Mouse (Mus musculus) heart, embryonic 16.5 days (tissue): Measurements from ENCODE around the gene Tmc1. TPM values are rescaled to one million over a fixed set of nuclear protein-coding genes. Genes with fewer than 3 reads are reported as not detected.

Experiments
- ATAC-seq: fragments of 200-750 bp; cut with Nextera tagmentation; replicated peaks from 2 replicates; pipeline ENCODE4 v1.8.0; 2017; ENCODE audit warnings: moderate number of reproducible peaks; ENCODE audit not compliant: insufficient read depth, low FRiP score; ENCODE audit errors: extremely low read depth
- H3K27ac ChIP-seq: fragments of 300-500 bp; sonication (generic); 2 replicates; pipeline ENCODE4 v1.5.1; 2014; ENCODE audit warnings: mild to moderate bottlenecking, low read length, control low read depth, moderate library complexity
- H3K27me3 ChIP-seq: fragments of 300-500 bp; sonication (generic); 2 replicates; pipeline ENCODE4 v1.6.1; 2014; ENCODE audit warnings: low read length, mixed read lengths; ENCODE audit not compliant: control insufficient read depth, insufficient read depth
- H3K36me3 ChIP-seq: fragments of 300-500 bp; sonication (generic); 2 replicates; pipeline ENCODE4 v1.6.1; 2014; ENCODE audit not compliant: control insufficient read depth, insufficient read depth
- H3K4me1 ChIP-seq: fragments of 300-500 bp; sonication (generic); 2 replicates; pipeline ENCODE4 v1.6.1; 2014; ENCODE audit warnings: low read length, mixed read lengths; ENCODE audit not compliant: control insufficient read depth, insufficient read depth
- H3K4me2 ChIP-seq: fragments of 300-500 bp; sonication (generic); 2 replicates; pipeline ENCODE4 v1.6.1; 2014; ENCODE audit warnings: low read depth, mild to moderate bottlenecking, control low read depth, low read length
- H3K4me3 ChIP-seq: fragments of 300-500 bp; sonication (generic); 2 replicates; pipeline ENCODE4 v1.5.1; 2014; ENCODE audit warnings: mild to moderate bottlenecking, control low read depth, low read length
- H3K9ac ChIP-seq: fragments of 300-500 bp; sonication (generic); 2 replicates; pipeline ENCODE4 v1.6.1; 2014; ENCODE audit warnings: low read length, control low read depth
- H3K9me3 ChIP-seq: fragments of 300-500 bp; sonication (generic); replicated peaks from 2 replicates; pipeline ENCODE4 v1.6.1; 2016; ENCODE audit warnings: low read length; ENCODE audit not compliant: control insufficient read depth
- WGBS: fragments of 180-500 bp; shearing (Covaris S2); extraction: QIAGEN DNeasy Blood & Tissue Kit; methylation state at CpG from one replicate; pipeline ENCODE4 v1.1.7; 2014; 5-methylcytosine and 5-hydroxymethylcytosine counted together
- polyA plus RNA-seq: library from polyadenylated mRNA; unstranded; fragments of >200 nt; fragmentation: Nextera tagmentation; extraction: Ambion mirVana; gene quantifications from 2 replicates; pipeline ENCODE4 v1.2.1, GENCODE M21; 2015

The Tmc1 gene
- polyA plus RNA-seq, 1 experiment from 2014 or later, result not detected

DNA sequence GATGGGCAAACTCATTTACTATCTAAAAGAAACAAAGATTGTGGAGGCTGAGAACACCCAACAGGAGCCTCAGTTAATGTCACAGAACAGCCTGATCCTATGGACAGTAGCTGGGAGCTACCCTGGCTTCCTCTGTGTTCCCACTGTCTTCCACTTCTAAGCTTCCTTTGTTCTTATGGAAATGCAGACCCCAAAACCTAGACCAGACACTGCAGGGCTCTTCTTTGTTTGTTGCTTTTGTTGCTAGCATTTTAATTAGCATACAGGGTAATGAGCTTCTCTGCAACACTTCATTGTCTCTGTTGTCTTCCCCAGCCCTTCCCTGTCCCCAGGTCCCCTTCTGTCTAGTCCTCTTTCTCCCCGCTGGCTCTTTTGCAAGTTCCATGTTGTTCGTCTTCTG lies 116.6 kb downstream of the Tmc1 start:
- Histone ChIP-seq H3K27me3 (no peaks in the 10 kb centered on the region), H3K9ac (no peak overlapping the region), H3K4me2 (no peak overlapping the region), H3K4me1 (no peaks in the 10 kb centered on the region), H3K4me3 (no peak overlapping the region), H3K9me3 (no peaks in the 10 kb centered on the region), H3K36me3 (no peaks in the 10 kb centered on the region), H3K27ac (no peak overlapping the region)
- 82% methylated on average over 2 of the region's 2 CpGs for WGBS
- ATAC-seq, result no peak

DNA sequence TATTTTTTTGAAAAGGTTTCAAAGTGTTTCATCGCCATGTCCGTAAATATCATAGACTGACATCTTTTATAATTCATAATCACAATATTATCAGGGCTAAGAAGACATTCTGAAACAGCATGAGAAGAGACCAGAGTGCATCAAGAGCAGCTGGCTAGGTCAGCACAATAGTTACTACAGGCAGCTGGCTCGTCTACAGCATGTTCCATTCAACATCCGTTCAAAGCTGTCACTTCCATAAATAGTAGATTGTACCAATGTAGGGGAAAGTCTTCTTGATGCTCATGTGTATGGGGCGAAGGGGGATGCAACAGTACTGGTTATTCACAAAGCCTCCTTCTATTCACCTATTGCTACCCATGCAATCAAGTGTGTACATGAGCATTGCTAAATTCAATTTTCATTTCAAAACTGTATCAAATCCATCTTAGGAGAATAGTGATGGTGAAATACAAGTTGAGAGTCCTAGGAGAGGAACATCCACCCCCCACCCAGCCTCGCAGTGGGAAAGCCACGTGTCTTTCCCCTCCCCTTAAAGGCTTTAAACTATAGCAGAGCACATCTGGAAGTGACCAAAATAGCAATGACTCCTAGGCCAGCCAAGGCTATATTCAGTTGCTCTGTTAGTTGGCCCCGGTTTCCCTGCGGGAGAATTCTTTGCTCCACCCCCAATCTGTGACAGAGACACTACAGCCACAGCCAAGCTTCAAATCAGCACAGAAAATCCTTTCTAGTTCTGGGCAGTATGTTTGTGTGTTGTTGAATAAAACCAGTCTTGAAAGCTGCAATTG lies 117.8 kb downstream of the Tmc1 start:
- H3K9me3 ChIP-seq, result no peaks in the 10 kb centered on the region
- H3K27me3 ChIP-seq, result no peaks in the 10 kb centered on the region
- H3K4me3 ChIP-seq, result no peak overlapping the region
- no peaks in the 10 kb centered on the region for H3K4me1 ChIP-seq
- no peaks in the 10 kb centered on the region for H3K36me3 ChIP-seq
- ATAC-seq, result peak; percentile 72; the same call in 1 of the 2 replicates
- no peak overlapping the region for H3K9ac ChIP-seq
- WGBS, result 47% methylated on average over 9 of the region's 9 CpGs
- H3K4me2 ChIP-seq, result no peak overlapping the region
- H3K27ac ChIP-seq, result no peak overlapping the region

DNA sequence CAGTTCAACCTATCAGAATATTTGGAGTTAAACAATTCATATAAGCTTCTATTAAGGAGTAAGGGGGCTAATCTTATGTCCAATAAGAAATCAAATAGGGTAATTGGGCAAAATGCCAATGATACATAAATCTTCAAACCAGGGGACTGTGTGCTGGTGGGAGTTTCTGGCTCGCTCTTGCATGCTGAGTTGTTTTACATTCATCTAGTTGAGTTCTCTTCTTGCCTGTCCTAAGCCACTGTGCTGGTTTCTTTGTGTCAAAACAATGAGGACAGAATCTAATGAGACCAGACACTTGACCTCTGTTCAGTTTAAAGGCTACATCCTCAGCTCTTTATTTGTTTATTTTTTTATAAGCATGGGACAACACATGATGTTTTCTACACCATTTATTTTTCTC lies 119.1 kb downstream of the Tmc1 start:
- Histone ChIP-seq H3K4me3 (no peak overlapping the region), H3K27ac (no peak overlapping the region), H3K4me2 (no peak overlapping the region), H3K27me3 (no peaks in the 10 kb centered on the region), H3K9ac (no peak overlapping the region), H3K36me3 (no peaks in the 10 kb centered on the region), H3K4me1 (no peaks in the 10 kb centered on the region), H3K9me3 (no peaks in the 10 kb centered on the region)
- no peak for ATAC-seq
- 74% methylated on average over 1 of the region's 1 CpGs for WGBS

DNA sequence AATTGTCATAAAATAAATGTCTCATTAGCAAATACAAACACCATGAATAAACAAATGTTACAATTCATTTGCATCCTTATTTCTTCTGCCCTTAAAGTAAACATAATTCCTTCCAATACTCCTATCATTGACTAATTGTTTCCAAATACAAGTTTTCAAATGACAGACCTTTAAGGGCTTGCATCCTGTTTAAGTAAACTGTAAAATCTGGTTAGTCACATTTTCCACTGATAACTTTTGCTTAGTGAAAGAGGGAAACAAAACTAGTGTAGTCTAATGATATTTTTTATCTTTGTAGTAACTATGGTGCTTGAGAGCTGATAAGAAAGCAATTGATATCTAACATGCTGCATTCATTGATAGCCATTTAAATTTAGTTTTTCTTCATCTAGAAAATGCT lies 154.5 kb downstream of the Tmc1 start:
- Histone ChIP-seq H3K4me2 (no peak overlapping the region), H3K27me3 (no peaks in the 10 kb centered on the region), H3K4me1 (no peaks in the 10 kb centered on the region), H3K4me3 (no peak overlapping the region), H3K9me3 (no peaks in the 10 kb centered on the region), H3K9ac (no peak overlapping the region), H3K36me3 (no peaks in the 10 kb centered on the region), H3K27ac (no peak overlapping the region)
- ATAC-seq, result no peak

DNA sequence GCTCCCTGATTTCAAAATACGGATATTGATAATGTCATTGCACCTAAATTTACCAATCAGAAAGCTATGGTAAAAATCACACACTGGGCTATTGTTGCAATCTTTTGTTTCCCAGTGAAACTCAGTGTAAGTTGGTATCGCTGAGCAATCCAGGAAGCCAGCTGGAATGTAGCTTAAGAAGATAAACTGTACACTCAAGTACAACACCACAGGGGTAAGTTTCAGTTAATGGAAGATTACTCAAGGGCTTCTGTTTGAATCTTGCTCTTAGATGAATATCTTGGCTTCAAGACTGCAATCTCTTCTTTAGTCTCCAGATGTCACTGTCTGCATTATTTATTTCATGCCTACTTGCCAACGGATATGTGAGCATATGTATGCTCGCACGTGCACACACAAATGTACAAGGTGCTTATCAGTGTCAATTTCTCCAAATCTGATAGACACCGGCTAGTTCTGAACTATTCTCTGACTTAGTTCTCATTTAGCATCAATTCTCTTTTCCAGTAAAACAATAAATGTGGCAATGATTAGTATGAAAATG lies 156.4 kb downstream of the Tmc1 start:
- Histone ChIP-seq H3K4me2 (no peak overlapping the region), H3K9me3 (no peaks in the 10 kb centered on the region), H3K4me1 (no peaks in the 10 kb centered on the region), H3K27me3 (no peaks in the 10 kb centered on the region), H3K9ac (no peak overlapping the region), H3K27ac (no peak overlapping the region), H3K36me3 (no peaks in the 10 kb centered on the region), H3K4me3 (no peak overlapping the region)
- ATAC-seq, result no peak
- 36% methylated on average over 6 of the region's 6 CpGs for WGBS

DNA sequence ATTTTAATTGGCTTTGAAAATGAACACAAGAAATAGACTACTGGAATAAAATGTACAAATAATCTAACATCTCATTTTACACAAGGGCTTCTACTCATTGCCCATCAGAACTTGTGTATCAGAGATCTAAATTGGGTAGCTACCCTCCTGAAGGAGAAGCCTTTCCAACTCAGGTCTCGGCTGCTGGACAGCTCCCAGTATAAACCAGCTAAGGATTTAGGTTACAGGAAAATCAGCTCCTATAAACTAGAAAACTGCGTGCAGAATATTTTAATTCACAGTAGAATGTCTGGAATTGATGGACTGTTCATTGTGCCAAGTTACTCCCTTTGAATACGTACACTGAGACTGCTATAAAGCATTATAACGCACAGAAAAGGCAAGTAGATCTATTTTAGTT lies 158.0 kb downstream of the Tmc1 start:
- Histone ChIP-seq H3K36me3 (no peaks in the 10 kb centered on the region), H3K9ac (no peak overlapping the region), H3K9me3 (no peaks in the 10 kb centered on the region), H3K27me3 (no peaks in the 10 kb centered on the region), H3K4me1 (no peaks in the 10 kb centered on the region), H3K4me3 (no peak overlapping the region), H3K4me2 (no peak overlapping the region), H3K27ac (no peak overlapping the region)
- 47% methylated on average over 4 of the region's 4 CpGs for WGBS
- no peak for ATAC-seq

DNA sequence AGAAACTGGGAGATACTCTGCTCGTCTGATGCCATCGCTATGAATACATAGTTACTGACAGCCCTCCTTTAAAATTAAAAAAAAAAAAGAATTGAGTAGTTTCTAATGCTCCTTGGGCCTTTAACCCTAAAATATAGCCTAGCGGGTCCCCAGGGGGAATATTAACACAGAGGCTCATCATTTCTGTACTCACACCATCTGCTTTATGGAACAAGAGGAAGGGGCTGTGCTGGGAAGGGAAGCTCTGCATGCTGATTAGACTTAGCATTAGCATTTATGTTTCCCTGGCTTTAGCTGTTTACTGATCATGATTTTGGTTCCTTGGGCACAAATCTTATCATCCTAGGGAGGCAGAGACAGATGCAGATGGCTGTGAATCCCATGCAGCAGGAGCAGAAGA lies 159.0 kb downstream of the Tmc1 start:
- no peaks in the 10 kb centered on the region for H3K36me3 ChIP-seq
- no peak overlapping the region for H3K4me3 ChIP-seq
- H3K27me3 ChIP-seq, result no peaks in the 10 kb centered on the region
- no peak for ATAC-seq
- no peaks in the 10 kb centered on the region for H3K9me3 ChIP-seq
- H3K4me2 ChIP-seq, result no peak overlapping the region
- H3K9ac ChIP-seq, result no peak overlapping the region
- 77% methylated on average over 3 of the region's 3 CpGs for WGBS
- H3K27ac ChIP-seq, result no peak overlapping the region
- no peaks in the 10 kb centered on the region for H3K4me1 ChIP-seq

DNA sequence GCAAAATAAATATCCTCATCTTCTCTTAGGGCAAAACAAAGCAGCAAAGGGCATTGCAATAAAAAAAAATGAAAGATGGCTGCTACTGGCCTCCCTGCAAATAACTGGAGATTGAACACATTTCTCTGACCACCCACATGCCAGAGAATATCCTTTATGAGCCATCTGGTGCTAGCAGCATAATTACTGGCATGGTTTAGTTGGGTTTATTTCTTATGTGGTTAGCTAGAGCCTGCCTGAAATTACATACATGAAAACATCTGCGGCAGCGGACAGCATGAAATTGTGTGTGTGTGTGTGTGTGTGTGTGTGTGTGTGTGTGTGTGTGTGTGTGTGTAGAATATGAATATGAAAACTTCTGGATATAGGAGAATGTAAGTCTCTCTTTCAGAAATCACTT lies 161.2 kb downstream of the Tmc1 start:
- Histone ChIP-seq H3K4me1 (no peaks in the 10 kb centered on the region), H3K27ac (no peak overlapping the region), H3K9ac (no peak overlapping the region), H3K4me2 (no peak overlapping the region), H3K4me3 (no peak overlapping the region), H3K9me3 (no peaks in the 10 kb centered on the region), H3K36me3 (no peaks in the 10 kb centered on the region), H3K27me3 (no peaks in the 10 kb centered on the region)
- WGBS, result 86% methylated on average over 2 of the region's 2 CpGs
- no peak for ATAC-seq

DNA sequence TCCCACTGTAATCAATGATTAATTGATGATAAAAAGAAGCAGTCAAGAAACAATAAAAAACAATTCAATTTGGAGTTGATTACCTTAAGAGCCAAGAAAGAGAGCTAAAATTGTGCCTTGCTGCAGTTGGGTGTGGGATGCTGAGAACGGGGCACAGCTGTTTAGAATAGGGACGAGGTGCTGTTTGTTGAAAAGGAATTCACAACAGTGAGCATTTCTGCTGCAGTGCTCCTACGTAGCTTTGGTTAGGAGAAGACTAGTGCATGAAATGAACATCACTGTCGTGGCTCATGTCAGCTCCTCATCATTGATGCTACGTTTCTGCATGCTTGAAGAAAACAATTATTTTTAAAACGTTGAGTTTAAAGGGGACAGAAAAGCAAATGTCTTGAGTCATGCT lies 166.7 kb downstream of the Tmc1 start:
- 71% methylated on average over 6 of the region's 6 CpGs for WGBS
- Histone ChIP-seq H3K9ac (no peak overlapping the region), H3K4me2 (no peak overlapping the region), H3K4me1 (no peaks in the 10 kb centered on the region), H3K9me3 (no peaks in the 10 kb centered on the region), H3K4me3 (no peak overlapping the region), H3K27me3 (no peaks in the 10 kb centered on the region), H3K27ac (no peak overlapping the region), H3K36me3 (no peaks in the 10 kb centered on the region)
- ATAC-seq, result no peak
